Mouse (Mus musculus) heart, postnatal 0 days (tissue): ENCODE data around the gene Wdr70.

Experiments
- CTCF ChIP-seq: IDR thresholded peaks from 2 replicates; pipeline ENCODE4 v1.5.1; 2016; ENCODE audit warnings: antibody characterized with exemption, control low read depth, low read depth
- EP300 ChIP-seq: IDR thresholded peaks from 2 replicates; pipeline ENCODE4 v1.6.1; 2016; ENCODE audit warnings: antibody characterized with exemption, low read depth

DNA sequence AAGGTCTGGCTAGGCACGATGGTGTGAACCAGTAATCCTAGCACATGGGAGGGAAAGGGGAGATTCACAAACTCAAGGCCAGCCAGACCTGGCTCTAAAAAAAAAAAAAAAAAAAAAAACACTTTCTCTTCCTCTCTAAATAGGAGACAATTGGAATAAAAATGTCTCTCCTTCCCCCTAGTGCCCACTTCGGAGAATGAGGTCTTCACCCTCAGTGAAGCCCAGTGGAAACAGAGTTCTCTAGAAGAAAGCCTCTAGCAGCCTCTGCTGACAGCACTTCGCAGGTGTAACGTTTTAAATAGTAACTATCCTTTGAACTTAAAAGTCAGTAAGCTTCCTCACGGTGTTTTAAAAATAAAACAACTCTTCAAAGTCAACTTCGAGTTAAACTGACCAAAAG lies 33.8 kb downstream of the Wdr70 start:
- peak; percentile 30; the same call in 1 of the 2 replicates for TF ChIP-seq CTCF
- no peak for TF ChIP-seq EP300
